Mouse (Mus musculus) Patski (cell line): ENCODE measurements at regions not wholly inside any gene's neighbourhood (a gene's known extent, or its start where the extent isn't known, plus 50 kb on each side); places are given as distances from the start of the nearest gene placed in this dataset.

Experiments used
- ATAC-seq: fragments of 100-300 bp; one replicate; pipeline ENCODE4 v1.8.0; 2021
- CTCF ChIA-PET: fragments of 350-600 bp; sonication (Branson Sonifier 250); formaldehyde crosslinking; loops from one replicate; lab custom pipeline; 2022; ENCODE audit warnings: inconsistent platforms; lab: Charles Lee
- POLR2A ChIA-PET: fragments of 350-600 bp; sonication (Branson Sonifier 250); formaldehyde crosslinking; loops from one replicate; lab custom pipeline; 2022; ENCODE audit warnings: antibody characterized with exemption, inconsistent platforms; lab: Charles Lee
- DNase-seq: peaks from one replicate; pipeline ENCODE4 v3.0.0-alpha.2; 2011; ENCODE audit warnings: low read depth, low spot score
- H3K27me3 ChIP-seq: fragments of 371-371 bp; one replicate; pipeline ENCODE4 v1.5.1; 2021
- CTCF ChIP-seq: fragments of 100-300 bp; IDR thresholded peaks from one replicate; pipeline ENCODE4 v1.5.1; 2021
- in situ Hi-C: fragments of 300-500 bp; cut with MboI; formaldehyde crosslinking; loops from 3 replicates; pipeline ENCODE4 v1.11.1; 2018; ENCODE audit warnings: low pct_unique_long_range_greater_than_20kb, mixed read lengths

DNA sequence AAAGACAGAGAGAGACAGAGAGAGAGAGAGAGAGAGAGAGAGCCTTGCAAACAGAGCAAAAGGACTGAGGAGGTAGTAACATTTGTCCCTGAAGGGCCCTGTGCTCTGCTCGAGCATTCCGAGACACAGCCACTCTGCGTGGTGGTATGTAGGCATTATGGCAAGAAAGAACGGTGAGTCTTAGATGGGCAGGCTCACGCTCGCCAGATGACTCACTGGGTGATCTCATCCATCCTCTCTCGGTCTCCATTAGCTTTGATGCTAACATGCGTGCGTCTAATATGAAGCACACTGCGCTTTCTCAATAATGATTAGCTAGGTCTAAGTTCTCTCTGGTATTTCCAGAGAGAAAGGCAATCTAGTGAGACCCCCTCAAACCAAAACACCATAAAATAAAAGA, 65.1 kb upstream of the Stac start:
- DNase-seq (no peak), ATAC-seq (peak; percentile 98)
- POLR2A ChIA-PET: no interaction called here
- TF ChIP-seq CTCF: no peak
- in situ Hi-C loops: loop anchor here (10.0 kb wide), 1 partner anchor 160 kb away; no protein-coding TSS in a partner anchor
- no peaks in the 10 kb centered on the region for H3K27me3 ChIP-seq
- CTCF ChIA-PET: no interaction called here

GRCm38 (mm10) chr9:111746151-111746550, 56.0 kb upstream of the Stac start:
- no peak for ATAC-seq
- TF ChIP-seq CTCF: no peak
- ChIA-PET POLR2A (no interaction called here), CTCF (interaction anchor here (1.3 kb wide), 1 partner anchor 21 kb away, joined by 3 read pairs; no protein-coding TSS in a partner anchor)
- in situ Hi-C loops: no loop called here
- no peak for DNase-seq
- H3K27me3 ChIP-seq: no peaks in the 10 kb centered on the region

- TF ChIP-seq CTCF: peak; percentile 57
- no peaks in the 10 kb centered on the region for H3K27me3 ChIP-seq
- ATAC-seq (peak; percentile 65), DNase-seq (no peak)
- POLR2A ChIA-PET: interaction anchor here (0.6 kb wide), 1 partner anchor 14 kb away, joined by 3 read pairs; no protein-coding TSS in a partner anchor
- in situ Hi-C loops: no loop called here
- CTCF ChIA-PET: no interaction called here
These were observed 55.1 kb upstream of the Stac start for GRCm38 (mm10) chr9:111745206-111745605.
